Mouse (Mus musculus) lung, postnatal 0 days (tissue): ENCODE measurements around the gene 0610010F05Rik. TPM values are rescaled to one million over a fixed set of nuclear protein-coding genes. Genes with fewer than 3 reads are reported as not detected.
A peak's percentile ranks its signal among the peaks of the same experiment; 100 is the strongest.

Experiments
- ATAC-seq: fragments of 200-750 bp; cut with Nextera tagmentation; 2 replicates; pipeline ENCODE4 v1.8.0; 2017; ENCODE audit warnings: moderate library complexity
- DNase-seq: peaks from one replicate; pipeline ENCODE4 v3.0.0-alpha.2; 2016; ENCODE audit warnings: low spot score
- H3K27ac ChIP-seq: fragments of 300-500 bp; sonication (generic); 2 replicates; pipeline ENCODE4 v1.5.1; 2014; ENCODE audit warnings: antibody characterized with exemption, mild to moderate bottlenecking, low read length, mixed read lengths
- H3K27me3 ChIP-seq: fragments of 300-500 bp; sonication (generic); replicated peaks from 2 replicates; pipeline ENCODE4 v1.6.1; 2014; ENCODE audit warnings: low read length, mixed read lengths; ENCODE audit not compliant: insufficient read depth
- H3K36me3 ChIP-seq: fragments of 300-500 bp; sonication (generic); 2 replicates; pipeline ENCODE4 v1.6.1; 2014; ENCODE audit warnings: low read length, mixed read lengths; ENCODE audit not compliant: insufficient read depth
- H3K4me1 ChIP-seq: fragments of 300-500 bp; sonication (generic); 2 replicates; pipeline ENCODE4 v1.6.1; 2014; ENCODE audit warnings: antibody characterized with exemption, low read depth, low read length, mixed read lengths; ENCODE audit not compliant: insufficient read depth
- H3K4me2 ChIP-seq: fragments of 300-500 bp; sonication (generic); replicated peaks from 2 replicates; pipeline ENCODE4 v1.6.1; 2014; ENCODE audit warnings: low read depth, mild to moderate bottlenecking, low read length, moderate library complexity, mixed read lengths
- H3K4me3 ChIP-seq: fragments of 300-500 bp; sonication (generic); 2 replicates; pipeline ENCODE4 v1.5.1; 2014; ENCODE audit warnings: low read depth, low read length
- H3K9ac ChIP-seq: fragments of 300-500 bp; sonication (generic); replicated peaks from 2 replicates; pipeline ENCODE4 v1.6.1; 2014; ENCODE audit warnings: low read depth, mild to moderate bottlenecking
- H3K9me3 ChIP-seq: fragments of 300-500 bp; sonication (generic); 2 replicates; pipeline ENCODE4 v1.6.1; 2016; ENCODE audit warnings: low read length, mixed read lengths
- CTCF ChIP-seq: IDR thresholded peaks from 2 replicates; pipeline ENCODE4 v1.5.1; 2016; ENCODE audit warnings: antibody characterized with exemption, mild to moderate bottlenecking
- EP300 ChIP-seq: IDR thresholded peaks from 2 replicates; pipeline ENCODE4 v1.6.1; 2016; ENCODE audit warnings: antibody characterized with exemption, mild to moderate bottlenecking, control low read depth
- WGBS: fragments of 180-500 bp; shearing (Covaris S2); extraction: QIAGEN DNeasy Blood & Tissue Kit; methylation state at CpG from one replicate; pipeline ENCODE4 v1.1.7; 2014; 5-methylcytosine and 5-hydroxymethylcytosine counted together
- polyA plus RNA-seq: library from polyadenylated mRNA; unstranded; fragments of >200 nt; fragmentation: Nextera tagmentation; extraction: Ambion mirVana; gene quantifications from 2 replicates; pipeline ENCODE4 v1.2.1, GENCODE M21; 2015

Gene 0610010F05Rik
- polyA plus RNA-seq, 1 experiment from 2014 or later: 18.8 TPM

GRCm38 (mm10) chr11:23667128-23667527 lies 33.7 kb upstream of the 0610010F05Rik start:
- H3K36me3 ChIP-seq: no peaks in the 10 kb centered on the region
- 16% methylated on average over 3 of the region's 3 CpGs for WGBS
- no peak overlapping the region for H3K9ac ChIP-seq
- peak overlapping the region; percentile 70; the same call in 1 of the 2 replicates for H3K4me3 ChIP-seq
- ATAC-seq (no peak), DNase-seq (peak; percentile 31)
- no peaks in the 10 kb centered on the region for H3K27me3 ChIP-seq
- peak overlapping the region; percentile 60; the same call in 1 of the 2 replicates for H3K4me2 ChIP-seq
- no peak for TF ChIP-seq CTCF
- no peak for TF ChIP-seq EP300
- H3K9me3 ChIP-seq: no peaks in the 10 kb centered on the region
- H3K4me1 ChIP-seq: peaks cover 3% of the 10 kb centered on the region; the same call in 1 of the 2 replicates
- H3K27ac ChIP-seq: peak overlapping the region; percentile 27; the same call in 1 of the 2 replicates

GRCm38 (mm10) chr11:23666526-23666925 lies 33.1 kb upstream of the 0610010F05Rik start:
- H3K9ac ChIP-seq: peak overlapping the region; percentile 83
- ATAC-seq (no peak), DNase-seq (no peak)
- H3K4me3 ChIP-seq: peak overlapping the region; percentile 70
- H3K27me3 ChIP-seq: no peaks in the 10 kb centered on the region
- peak overlapping the region; percentile 60 for H3K4me2 ChIP-seq
- H3K9me3 ChIP-seq: no peaks in the 10 kb centered on the region
- peak overlapping the region; percentile 98 for H3K27ac ChIP-seq
- TF ChIP-seq EP300 (no peak), CTCF (no peak)
- peaks cover 3% of the 10 kb centered on the region; the same call in 1 of the 2 replicates for H3K4me1 ChIP-seq
- WGBS: 6% methylated on average over 5 of the region's 5 CpGs
- no peaks in the 10 kb centered on the region for H3K36me3 ChIP-seq

GRCm38 (mm10) chr11:23665798-23666501 lies 32.5 kb upstream of the 0610010F05Rik start, which contains the start of gene Pex13:
TSS of gene Pex13 (minus strand) at chr11:23665959.
- peak; percentile 96 for DNase-seq
- H3K4me1 ChIP-seq: peaks cover 3% of the 10 kb centered on the region; the same call in 1 of the 2 replicates
- peak within 1 kb of the TSS; percentile 83 for H3K9ac ChIP-seq
- H3K4me2 ChIP-seq: peak within 1 kb of the TSS; percentile 60
- no peak for TF ChIP-seq EP300
- TF ChIP-seq CTCF: peak; percentile 17; the same call in 1 of the 2 replicates
- no peaks in the 10 kb centered on the region for H3K9me3 ChIP-seq
- no peaks in the 10 kb centered on the region for H3K27me3 ChIP-seq
- peak; percentile 97 for ATAC-seq
- H3K27ac ChIP-seq: peak within 1 kb of the TSS; percentile 98
- H3K36me3 ChIP-seq: no peaks in the 10 kb centered on the region
- H3K4me3 ChIP-seq: peak within 1 kb of the TSS; percentile 70
- WGBS: under 1% methylated on average over 49 of the region's 49 CpGs

- Histone ChIP-seq H3K4me3 (peak within 1 kb of the TSS; percentile 70), H3K4me1 (peaks cover 6% of the 10 kb centered on the region; the same call in 1 of the 2 replicates), H3K9me3 (no peaks in the 10 kb centered on the region), H3K27ac (peak within 1 kb of the TSS; percentile 98), H3K27me3 (no peaks in the 10 kb centered on the region), H3K9ac (peak within 1 kb of the TSS; percentile 83), H3K36me3 (no peaks in the 10 kb centered on the region), H3K4me2 (peak within 1 kb of the TSS; percentile 60)
- WGBS: under 1% methylated on average over 33 of the region's 40 CpGs
- TF ChIP-seq CTCF: no peak
- TF ChIP-seq EP300: no peak
- ATAC-seq (peak; percentile 46), DNase-seq (peak; percentile 76)
These were observed 31.9 kb upstream of the 0610010F05Rik start, which contains the start of gene Pus10 for GRCm38 (mm10) chr11:23665311-23665786. TSS of gene Pus10 (plus strand) at chr11:23665674.

GRCm38 (mm10) chr11:23664232-23664631 lies 30.8 kb upstream of the 0610010F05Rik start:
- no peaks in the 10 kb centered on the region for H3K9me3 ChIP-seq
- no peaks in the 10 kb centered on the region for H3K36me3 ChIP-seq
- H3K4me1 ChIP-seq: peaks cover 6% of the 10 kb centered on the region; the same call in 1 of the 2 replicates
- no peak overlapping the region for H3K27ac ChIP-seq
- no peak overlapping the region for H3K4me3 ChIP-seq
- DNase-seq (no peak), ATAC-seq (no peak)
- TF ChIP-seq EP300 (no peak), CTCF (no peak)
- H3K4me2 ChIP-seq: no peak overlapping the region
- no peaks in the 10 kb centered on the region for H3K27me3 ChIP-seq
- H3K9ac ChIP-seq: no peak overlapping the region

- DNase-seq: peak; percentile 17
- peak; percentile 53 for ATAC-seq
- no peak overlapping the region for H3K4me3 ChIP-seq
- H3K9me3 ChIP-seq: no peaks in the 10 kb centered on the region
- H3K36me3 ChIP-seq: no peaks in the 10 kb centered on the region
- H3K4me2 ChIP-seq: no peak overlapping the region
- TF ChIP-seq EP300: peak; percentile 65; the same call in 1 of the 2 replicates
- TF ChIP-seq CTCF: no peak
- H3K27me3 ChIP-seq: no peaks in the 10 kb centered on the region
- WGBS: 66% methylated on average over 2 of the region's 2 CpGs
- peaks cover 3% of the 10 kb centered on the region; the same call in 1 of the 2 replicates for H3K4me1 ChIP-seq
- H3K9ac ChIP-seq: no peak overlapping the region
- no peak overlapping the region for H3K27ac ChIP-seq
These were observed 24.4 kb upstream of the 0610010F05Rik start for GRCm38 (mm10) chr11:23657791-23658190.
